Mouse (Mus musculus) embryonic facial prominence, embryonic 14.5 days (tissue): Measurements from ENCODE around the gene Sh3pxd2a. TPM values are rescaled to one million over a fixed set of nuclear protein-coding genes. Genes with fewer than 3 reads are reported as not detected.
"Not testable (repeated sequence)": the region's sequence is repeated elsewhere in the genome, so short reads cannot be mapped to it uniquely, and the experiment has no call there.

Experiments
- ATAC-seq: fragments of 200-750 bp; cut with Nextera tagmentation; 2 replicates; pipeline ENCODE4 v1.8.0; 2017; ENCODE audit warnings: low read depth, moderate number of reproducible peaks, moderate TSS enrichment
- DNase-seq: peaks from one replicate; pipeline ENCODE4 v3.0.0-alpha.2; 2015; ENCODE audit warnings: low spot score
- H3K27ac ChIP-seq: fragments of 300-500 bp; sonication (generic); replicated peaks from 2 replicates; pipeline ENCODE4 v1.5.1; 2014; ENCODE audit warnings: low read depth, mild to moderate bottlenecking, low read length, moderate library complexity
- H3K27me3 ChIP-seq: fragments of 300-500 bp; sonication (generic); replicated peaks from 2 replicates; pipeline ENCODE4 v1.6.1; 2014; ENCODE audit warnings: low read length; ENCODE audit not compliant: control insufficient read depth, insufficient read depth
- H3K36me3 ChIP-seq: fragments of 300-500 bp; sonication (generic); 2 replicates; pipeline ENCODE4 v1.6.1; 2014; ENCODE audit warnings: low read length, mixed read lengths; ENCODE audit not compliant: control insufficient read depth, insufficient read depth
- H3K4me1 ChIP-seq: fragments of 300-500 bp; sonication (generic); 2 replicates; pipeline ENCODE4 v1.6.1; 2014; ENCODE audit warnings: antibody characterized with exemption, low read length; ENCODE audit not compliant: control insufficient read depth, insufficient read depth
- H3K4me2 ChIP-seq: fragments of 300-500 bp; sonication (generic); 2 replicates; pipeline ENCODE4 v1.6.1; 2014; ENCODE audit warnings: low read depth, mild to moderate bottlenecking, low read length, moderate library complexity, mixed read lengths
- H3K4me3 ChIP-seq: fragments of 300-500 bp; sonication (generic); 2 replicates; pipeline ENCODE4 v1.5.1; 2014; ENCODE audit warnings: low read depth, mild to moderate bottlenecking, low read length
- H3K9ac ChIP-seq: fragments of 300-500 bp; sonication (generic); 2 replicates; pipeline ENCODE4 v1.6.1; 2014; ENCODE audit warnings: low read depth, mild to moderate bottlenecking, low read length, moderate library complexity, mixed read lengths
- H3K9me3 ChIP-seq: fragments of 300-500 bp; sonication (generic); 2 replicates; pipeline ENCODE4 v1.6.1; 2016; ENCODE audit warnings: low read length; ENCODE audit not compliant: control insufficient read depth
- WGBS: fragments of 180-500 bp; shearing (Covaris S2); extraction: QIAGEN DNeasy Blood & Tissue Kit; methylation state at CpG from one replicate; pipeline ENCODE4 v1.1.7; 2014; 5-methylcytosine and 5-hydroxymethylcytosine counted together
- polyA plus RNA-seq: library from polyadenylated mRNA; unstranded; fragments of >200 nt; fragmentation: Nextera tagmentation; extraction: Ambion mirVana; gene quantifications from 2 replicates; pipeline ENCODE4 v1.2.1, GENCODE M21; 2014

Sh3pxd2a gene
- polyA plus RNA-seq, 1 experiment from 2014 or later = 20.3 TPM

DNA sequence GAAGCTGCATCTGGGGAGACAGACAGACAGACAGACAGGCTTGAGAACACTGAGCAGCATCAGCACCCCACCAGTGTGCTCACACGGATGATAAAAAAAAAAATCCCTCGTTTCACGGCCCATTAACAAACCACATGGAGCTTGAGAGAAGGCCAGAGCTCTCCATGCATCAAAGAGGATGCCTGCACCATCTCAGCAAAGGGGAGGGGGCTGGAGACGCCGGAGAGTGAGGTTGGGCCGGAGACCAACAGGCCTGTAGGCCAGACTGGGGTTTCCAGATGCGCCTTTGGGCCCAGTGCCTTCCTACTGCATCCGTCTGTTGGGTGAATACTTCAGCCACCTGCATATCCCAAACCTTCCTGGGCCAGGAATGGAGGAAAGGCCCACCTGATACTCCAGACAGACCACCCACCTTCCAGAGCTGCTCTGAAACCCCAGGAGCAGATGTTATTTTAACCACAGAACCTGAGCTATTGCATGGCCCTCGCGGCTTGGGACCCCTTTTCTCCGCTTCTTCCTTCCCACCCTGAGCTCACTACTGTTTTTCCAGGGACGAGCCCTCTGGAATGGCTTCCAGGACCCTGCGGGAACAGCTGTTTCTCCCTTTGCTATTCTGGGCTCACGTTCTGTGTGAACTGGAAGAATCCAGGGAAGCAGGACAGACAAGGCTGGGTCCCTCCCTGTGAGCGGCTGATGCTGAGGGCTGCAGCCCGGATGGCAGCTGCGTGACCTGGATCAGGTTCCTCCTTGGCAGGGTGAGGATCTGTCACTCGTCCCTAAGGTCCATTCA lies 66.1 kb downstream of the Sh3pxd2a start:
- no peak overlapping the region for H3K4me2 ChIP-seq
- H3K4me3 ChIP-seq = no peak overlapping the region
- peaks cover 29% of the 10 kb centered on the region for H3K4me1 ChIP-seq
- DNase-seq (peak; percentile 81), ATAC-seq (peak; percentile 68)
- peak overlapping the region; percentile 12 for H3K27ac ChIP-seq
- H3K27me3 ChIP-seq = no peaks in the 10 kb centered on the region
- H3K36me3 ChIP-seq = 0 out of 2 replicates have a peak, but pooled peaks cover 12% of the 10 kb centered on the region
- 25% methylated on average over 18 of the region's 18 CpGs for WGBS
- H3K9ac ChIP-seq = 0 out of 2 replicates have a peak overlapping the region, but pooled peaks have one; percentile 25
- no peaks in the 10 kb centered on the region for H3K9me3 ChIP-seq

DNA sequence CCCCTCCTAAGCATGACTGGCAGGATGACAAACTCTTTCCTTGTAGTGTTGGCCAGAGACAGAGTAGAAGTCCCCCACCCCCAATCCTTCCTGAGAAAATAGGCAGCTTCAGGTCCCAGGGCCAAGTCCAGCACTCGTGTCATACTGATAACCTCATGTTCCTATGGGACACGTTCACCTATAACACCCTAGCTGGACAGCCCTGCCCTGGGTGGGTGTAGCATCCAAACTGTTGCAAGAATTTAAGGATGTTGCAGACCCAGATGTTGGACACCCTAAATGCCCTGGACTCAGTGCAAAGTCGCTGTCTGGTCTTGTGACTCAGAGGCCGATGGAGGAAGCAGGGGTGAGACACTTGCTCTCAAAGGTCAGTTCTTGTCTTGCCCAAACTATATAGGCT lies 68.9 kb downstream of the Sh3pxd2a start:
- DNase-seq (no peak), ATAC-seq (no peak)
- no peaks in the 10 kb centered on the region for H3K27me3 ChIP-seq
- 0 out of 2 replicates have a peak, but pooled peaks cover 15% of the 10 kb centered on the region for H3K36me3 ChIP-seq
- no peak overlapping the region for H3K27ac ChIP-seq
- H3K9ac ChIP-seq = no peak overlapping the region
- WGBS = 87% methylated on average over 4 of the region's 4 CpGs
- no peaks in the 10 kb centered on the region for H3K9me3 ChIP-seq
- H3K4me1 ChIP-seq = peaks cover 17% of the 10 kb centered on the region
- H3K4me2 ChIP-seq = no peak overlapping the region
- no peak overlapping the region for H3K4me3 ChIP-seq

DNA sequence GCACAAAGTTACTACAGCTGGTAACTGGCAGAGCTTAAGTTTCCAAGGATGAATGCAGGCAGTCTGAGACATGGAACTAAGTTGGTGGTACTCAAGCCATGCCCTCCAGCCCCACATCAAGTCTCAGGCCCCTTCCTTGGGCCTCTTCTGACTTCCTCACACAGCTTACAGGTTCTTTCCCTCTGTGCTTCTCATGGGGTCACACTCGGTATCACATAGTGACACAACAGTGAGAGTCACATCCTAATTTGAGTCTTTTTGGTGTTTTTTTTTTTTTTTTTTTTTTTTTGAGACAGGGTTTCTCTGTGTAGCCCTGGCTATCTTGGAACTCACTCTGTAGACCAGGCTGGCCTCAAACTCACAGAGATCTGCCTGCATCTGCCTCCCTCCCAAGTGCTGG lies 69.4 kb downstream of the Sh3pxd2a start:
- 83% methylated on average over 1 of the region's 1 CpGs for WGBS
- H3K4me2 ChIP-seq, H3K9ac ChIP-seq, H3K4me3 ChIP-seq, H3K9me3 ChIP-seq, ATAC-seq, H3K27me3 ChIP-seq, DNase-seq, H3K27ac ChIP-seq: not testable (repeated sequence)
- Histone ChIP-seq H3K4me1 (peaks cover 15% of the 10 kb centered on the region), H3K36me3 (0 out of 2 replicates have a peak, but pooled peaks cover 15% of the 10 kb centered on the region)

DNA sequence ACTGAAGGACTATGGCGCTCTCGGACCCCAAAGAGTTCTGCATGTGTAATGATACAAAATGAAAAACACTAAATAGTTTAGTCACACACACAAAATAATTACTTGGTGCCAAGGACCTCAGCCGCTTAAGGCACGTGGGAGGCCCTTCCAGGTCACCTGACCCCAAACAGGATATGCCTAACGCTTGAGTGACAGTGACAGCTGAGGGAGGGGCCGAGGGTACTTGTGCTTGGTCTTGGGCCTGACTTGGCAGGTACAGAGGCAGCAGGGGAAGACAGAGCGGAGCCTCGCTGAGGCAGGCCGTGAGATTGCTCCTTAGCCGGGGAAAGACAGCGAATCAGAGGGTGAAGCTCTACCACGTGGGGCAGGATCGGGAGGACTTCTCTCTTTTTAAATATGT lies 73.3 kb downstream of the Sh3pxd2a start:
- WGBS = 67% methylated on average over 13 of the region's 13 CpGs
- Histone ChIP-seq H3K27ac (no peak overlapping the region), H3K4me2 (no peak overlapping the region), H3K4me1 (peaks cover 9% of the 10 kb centered on the region; the same call in 1 of the 2 replicates), H3K9me3 (no peaks in the 10 kb centered on the region), H3K4me3 (no peak overlapping the region), H3K27me3 (no peaks in the 10 kb centered on the region), H3K9ac (no peak overlapping the region), H3K36me3 (0 out of 2 replicates have a peak, but pooled peaks cover 3% of the 10 kb centered on the region)
- ATAC-seq = no peak
- DNase-seq = no peak

DNA sequence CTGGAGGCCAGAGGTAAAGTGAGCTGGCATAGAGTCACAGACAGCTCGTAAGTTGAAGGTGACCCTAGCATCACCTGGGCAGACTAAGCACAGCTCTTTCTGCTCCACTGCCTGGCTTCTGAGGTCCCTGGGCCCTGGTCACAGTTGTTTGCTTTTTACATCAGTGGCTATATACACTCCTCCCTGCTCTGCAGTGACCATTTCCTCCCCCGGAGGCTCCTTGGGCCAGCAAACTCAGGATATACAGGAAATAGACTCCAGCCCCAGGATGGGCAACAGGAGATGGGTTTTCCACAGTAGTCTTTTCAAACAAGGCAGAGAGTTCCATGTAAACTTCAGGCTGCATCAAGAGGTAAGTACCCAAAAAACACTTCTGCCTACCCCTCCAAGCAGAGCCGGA lies 76.3 kb downstream of the Sh3pxd2a start:
- Histone ChIP-seq H3K9me3 (no peaks in the 10 kb centered on the region), H3K4me1 (peaks cover 9% of the 10 kb centered on the region; the same call in 1 of the 2 replicates), H3K27ac (peak overlapping the region; percentile 48; the same call in 1 of the 2 replicates), H3K9ac (no peak overlapping the region), H3K27me3 (no peaks in the 10 kb centered on the region), H3K4me2 (no peak overlapping the region), H3K4me3 (no peak overlapping the region), H3K36me3 (0 out of 2 replicates have a peak, but pooled peaks cover 3% of the 10 kb centered on the region)
- ATAC-seq = no peak
- no peak for DNase-seq
- WGBS = 56% methylated on average over 3 of the region's 3 CpGs

DNA sequence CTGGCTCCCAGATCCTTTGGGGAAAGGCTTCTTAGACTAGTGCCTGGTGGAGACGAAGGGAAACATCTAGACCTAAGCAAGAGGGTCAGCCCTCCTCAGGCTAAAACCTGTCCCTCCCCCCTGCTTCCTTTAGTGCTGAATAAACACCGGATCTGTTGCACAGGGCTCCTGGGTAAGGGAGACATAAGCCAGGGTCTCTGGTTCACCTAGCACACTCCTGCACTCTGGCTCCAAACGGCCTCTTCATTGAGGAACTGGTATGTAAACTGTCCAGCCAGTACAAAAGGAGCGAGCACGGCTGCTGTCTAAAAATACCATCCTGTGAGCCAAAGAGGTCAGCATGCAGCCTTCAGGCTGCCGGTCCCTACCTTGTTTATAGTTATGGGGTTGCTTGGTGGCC lies 76.8 kb downstream of the Sh3pxd2a start:
- Histone ChIP-seq H3K27me3 (no peaks in the 10 kb centered on the region), H3K4me3 (no peak overlapping the region), H3K4me2 (no peak overlapping the region), H3K36me3 (0 out of 2 replicates have a peak, but pooled peaks cover 3% of the 10 kb centered on the region), H3K9ac (no peak overlapping the region), H3K4me1 (peaks cover 9% of the 10 kb centered on the region; the same call in 1 of the 2 replicates), H3K9me3 (no peaks in the 10 kb centered on the region), H3K27ac (peak overlapping the region; percentile 48; the same call in 1 of the 2 replicates)
- ATAC-seq (no peak), DNase-seq (no peak)
- WGBS = 28% methylated on average over 6 of the region's 6 CpGs

DNA sequence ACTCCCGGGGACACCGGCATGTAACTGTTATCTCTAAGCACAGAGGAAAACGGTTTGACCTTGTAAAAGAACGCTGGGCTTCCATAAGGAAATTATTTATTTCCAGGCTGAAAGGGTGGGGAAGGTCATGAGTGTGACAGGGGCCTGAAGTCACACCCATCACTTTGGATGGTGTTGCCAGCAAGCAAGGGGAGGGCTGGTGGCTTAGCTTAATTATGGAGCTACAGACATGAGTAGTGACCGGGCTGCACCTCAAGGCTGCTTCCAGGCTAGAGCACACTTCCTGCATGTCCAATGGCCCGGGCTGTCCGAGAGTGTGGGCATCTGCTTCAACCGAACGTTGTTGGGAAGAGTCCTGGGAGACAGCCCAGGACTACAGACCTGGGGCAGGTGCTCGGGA lies 78.2 kb downstream of the Sh3pxd2a start:
- Histone ChIP-seq H3K4me2 (no peak overlapping the region), H3K9ac (no peak overlapping the region), H3K27ac (no peak overlapping the region), H3K36me3 (no peaks in the 10 kb centered on the region), H3K4me3 (no peak overlapping the region), H3K9me3 (no peaks in the 10 kb centered on the region), H3K4me1 (peaks cover 9% of the 10 kb centered on the region; the same call in 1 of the 2 replicates), H3K27me3 (no peaks in the 10 kb centered on the region)
- ATAC-seq (no peak), DNase-seq (no peak)
- 77% methylated on average over 10 of the region's 10 CpGs for WGBS

DNA sequence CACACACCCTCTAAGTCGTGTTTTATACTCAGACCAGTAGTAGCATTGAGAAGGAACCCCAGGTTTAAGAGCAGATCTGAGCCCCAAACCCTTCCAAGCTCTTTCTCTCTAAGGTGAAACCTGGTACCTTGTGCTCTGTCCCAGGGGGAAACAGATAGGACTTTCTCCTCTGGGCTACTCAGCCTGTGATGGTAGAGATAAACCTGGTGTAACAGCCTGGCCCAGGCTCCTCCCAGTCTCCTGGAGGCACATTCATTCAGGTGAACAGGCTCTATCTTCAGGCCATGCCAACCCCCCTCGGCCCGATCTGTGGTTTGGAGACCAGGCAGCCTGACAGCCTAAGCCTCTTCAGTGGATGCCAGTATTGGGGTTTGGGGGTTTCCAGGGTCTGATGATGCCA lies 79.6 kb downstream of the Sh3pxd2a start:
- Histone ChIP-seq H3K36me3 (no peaks in the 10 kb centered on the region), H3K27ac (no peak overlapping the region), H3K4me1 (peaks cover 9% of the 10 kb centered on the region; the same call in 1 of the 2 replicates), H3K4me3 (no peak overlapping the region), H3K9ac (no peak overlapping the region), H3K27me3 (no peaks in the 10 kb centered on the region), H3K9me3 (no peaks in the 10 kb centered on the region), H3K4me2 (no peak overlapping the region)
- ATAC-seq (no peak), DNase-seq (no peak)
- 81% methylated on average over 3 of the region's 3 CpGs for whole genome bisulfite sequencing
